Mouse (Mus musculus) megakaryocyte, embryonic 14.5 days (primary cell): Measurements from ENCODE around the gene Bzw2.

ENCODE experiments used
- FLI1 ChIP-seq: IDR thresholded peaks from 2 replicates; pipeline ENCODE4 v1.6.1; 2012; ENCODE audit warnings: low read length, inconsistent platforms, mixed read lengths
- GATA1 ChIP-seq: IDR thresholded peaks from 3 replicates; pipeline ENCODE4 v1.6.1; 2012; ENCODE audit warnings: mixed read lengths, low read length, inconsistent platforms, borderline replicate concordance

GRCm38 (mm10) chr12:36067538-36067937 is 90.3 kb downstream of the Bzw2 start:
- TF ChIP-seq GATA1, result no peak
- TF ChIP-seq FLI1, result no peak
